Mouse (Mus musculus): ENCODE results near the gene Slc51a. TPM values are rescaled to one million over a fixed set of nuclear protein-coding genes. Genes with fewer than 3 reads are reported as not detected.

Gene Slc51a
- polyA plus RNA-seq, 1 experiment from 2014 or later: 2.4 TPM

DNA sequence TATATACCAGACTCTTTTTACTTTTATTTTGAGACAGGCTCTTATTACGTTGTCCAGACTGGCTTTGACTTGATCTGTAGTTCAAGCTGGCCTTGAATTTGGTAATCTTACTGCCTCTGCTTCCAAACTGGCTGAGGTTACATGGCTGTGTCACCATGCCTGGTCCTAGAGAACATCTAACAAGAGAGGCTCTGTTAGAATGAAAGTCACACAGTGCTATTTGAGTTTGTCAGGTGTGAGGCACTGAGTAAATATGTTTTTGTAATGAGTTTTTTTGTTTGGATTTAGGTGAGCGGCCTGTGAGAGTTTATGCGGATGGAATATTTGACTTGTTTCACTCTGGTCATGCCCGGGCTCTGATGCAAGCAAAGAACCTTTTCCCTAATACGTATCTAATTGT, 26.0 kb downstream of the Slc51a start:
- Histone ChIP-seq H3K27ac (ENCODE audit: low read length) (no peak overlapping the region), H3K9me3 (replicated peaks; ENCODE audit: control insufficient read depth, low read length) (no peaks in the 10 kb centered on the region), H3K9ac (ENCODE audit: low read length) (no peak overlapping the region), H3K4me3 (ENCODE audit: low read length) (no peak overlapping the region), H3K27me3 (ENCODE audit: control insufficient read depth, insufficient read depth, low read length) (no peaks in the 10 kb centered on the region), H3K4me1 (ENCODE audit: control insufficient read depth, insufficient read depth, low read length) (peaks cover 13% of the 10 kb centered on the region), H3K4me2 (ENCODE audit: low read depth, low read length) (no peak overlapping the region), H3K36me3 (ENCODE audit: control insufficient read depth, insufficient read depth) (peaks cover 8% of the 10 kb centered on the region; the same call in 1 of the 2 replicates)
- no peak for ATAC-seq (replicated peaks; ENCODE audit: extremely low read depth, insufficient read depth, low FRiP score)
- 92% methylated on average over 5 of the region's 5 CpGs for WGBS

DNA sequence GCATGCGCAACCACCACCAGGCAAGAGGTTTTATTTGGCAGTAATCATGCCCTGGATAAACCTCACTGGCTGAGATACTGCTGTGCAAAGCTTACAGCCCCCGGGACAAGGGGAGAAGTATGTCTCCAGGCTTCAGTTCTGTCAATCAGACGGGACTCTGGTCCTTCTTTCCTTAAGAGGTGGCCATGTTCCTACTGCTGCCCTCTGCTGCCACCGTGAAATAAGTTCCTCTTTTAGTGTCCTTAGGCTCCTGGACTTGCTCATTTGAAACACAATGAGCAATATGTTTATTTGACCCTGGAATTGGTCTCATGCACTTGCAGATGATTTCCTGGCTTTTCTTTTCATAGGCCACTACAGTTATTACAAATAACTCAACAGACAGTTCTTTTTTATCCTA, 27.2 kb downstream of the Slc51a start:
- 54% methylated on average over 4 of the region's 4 CpGs for WGBS
- Histone ChIP-seq H3K27me3 (ENCODE audit: control insufficient read depth, insufficient read depth, low read length) (no peaks in the 10 kb centered on the region), H3K9ac (ENCODE audit: low read length) (no peak overlapping the region), H3K4me3 (ENCODE audit: low read length) (no peak overlapping the region), H3K27ac (ENCODE audit: low read length) (no peak overlapping the region), H3K4me1 (ENCODE audit: control insufficient read depth, insufficient read depth, low read length) (peaks cover 13% of the 10 kb centered on the region), H3K36me3 (ENCODE audit: control insufficient read depth, insufficient read depth) (peaks cover 13% of the 10 kb centered on the region; the same call in 1 of the 2 replicates), H3K4me2 (ENCODE audit: low read depth, low read length) (no peak overlapping the region), H3K9me3 (replicated peaks; ENCODE audit: control insufficient read depth, low read length) (no peaks in the 10 kb centered on the region)
- no peak for ATAC-seq (replicated peaks; ENCODE audit: extremely low read depth, insufficient read depth, low FRiP score)

- Histone ChIP-seq H3K9me3 (replicated peaks; ENCODE audit: control insufficient read depth, low read length) (no peaks in the 10 kb centered on the region), H3K27me3 (ENCODE audit: control insufficient read depth, insufficient read depth, low read length) (no peaks in the 10 kb centered on the region), H3K9ac (ENCODE audit: low read length) (no peak overlapping the region), H3K4me3 (ENCODE audit: low read length) (no peak overlapping the region), H3K4me1 (ENCODE audit: control insufficient read depth, insufficient read depth, low read length) (peaks cover 7% of the 10 kb centered on the region; the same call in 1 of the 2 replicates), H3K27ac (ENCODE audit: low read length) (peak overlapping the region; percentile 20; the same call in 1 of the 2 replicates), H3K36me3 (ENCODE audit: control insufficient read depth, insufficient read depth) (peaks cover 11% of the 10 kb centered on the region), H3K4me2 (ENCODE audit: low read depth, low read length) (no peak overlapping the region)
- WGBS: 54% methylated on average over 10 of the region's 10 CpGs
- peak; percentile 80 for ATAC-seq (replicated peaks; ENCODE audit: extremely low read depth, insufficient read depth, low FRiP score)
These were observed 29.9 kb downstream of the Slc51a start for GRCm38 (mm10) chr16:32457589-32458386.

GRCm38 (mm10) chr16:32456761-32457160, 30.9 kb downstream of the Slc51a start:
- Histone ChIP-seq H3K4me3 (ENCODE audit: low read length) (no peak overlapping the region), H3K4me2 (ENCODE audit: low read depth, low read length) (no peak overlapping the region), H3K36me3 (ENCODE audit: control insufficient read depth, insufficient read depth) (peaks cover 9% of the 10 kb centered on the region), H3K27me3 (ENCODE audit: control insufficient read depth, insufficient read depth, low read length) (no peaks in the 10 kb centered on the region), H3K9me3 (replicated peaks; ENCODE audit: control insufficient read depth, low read length) (no peaks in the 10 kb centered on the region), H3K27ac (ENCODE audit: low read length) (no peak overlapping the region), H3K9ac (ENCODE audit: low read length) (no peak overlapping the region), H3K4me1 (ENCODE audit: control insufficient read depth, insufficient read depth, low read length) (peaks cover 5% of the 10 kb centered on the region; the same call in 1 of the 2 replicates)
- no peak for ATAC-seq (replicated peaks; ENCODE audit: extremely low read depth, insufficient read depth, low FRiP score)
- WGBS: 100% methylated on average over 1 of the region's 1 CpGs

- H3K36me3 ChIP-seq (ENCODE audit: control insufficient read depth, insufficient read depth): peaks cover 9% of the 10 kb centered on the region
- H3K4me3 ChIP-seq (ENCODE audit: low read length): no peak overlapping the region
- H3K9me3 ChIP-seq (replicated peaks; ENCODE audit: control insufficient read depth, low read length): no peaks in the 10 kb centered on the region
- peaks cover 5% of the 10 kb centered on the region; the same call in 1 of the 2 replicates for H3K4me1 ChIP-seq (ENCODE audit: control insufficient read depth, insufficient read depth, low read length)
- no peak overlapping the region for H3K27ac ChIP-seq (ENCODE audit: low read length)
- H3K4me2 ChIP-seq (ENCODE audit: low read depth, low read length): no peak overlapping the region
- H3K9ac ChIP-seq (ENCODE audit: low read length): no peak overlapping the region
- ATAC-seq (replicated peaks; ENCODE audit: extremely low read depth, insufficient read depth, low FRiP score): no peak
- no peaks in the 10 kb centered on the region for H3K27me3 ChIP-seq (ENCODE audit: control insufficient read depth, insufficient read depth, low read length)
These were observed 31.6 kb downstream of the Slc51a start for GRCm38 (mm10) chr16:32456086-32456485.

GRCm38 (mm10) chr16:32454646-32455045, 33.0 kb downstream of the Slc51a start:
- H3K4me1 ChIP-seq (ENCODE audit: control insufficient read depth, insufficient read depth, low read length): peaks cover 5% of the 10 kb centered on the region; the same call in 1 of the 2 replicates
- H3K9ac ChIP-seq (ENCODE audit: low read length): no peak overlapping the region
- no peaks in the 10 kb centered on the region for H3K9me3 ChIP-seq (replicated peaks; ENCODE audit: control insufficient read depth, low read length)
- no peak overlapping the region for H3K4me2 ChIP-seq (ENCODE audit: low read depth, low read length)
- no peak for ATAC-seq (replicated peaks; ENCODE audit: extremely low read depth, insufficient read depth, low FRiP score)
- WGBS: 91% methylated on average over 5 of the region's 5 CpGs
- no peak overlapping the region for H3K27ac ChIP-seq (ENCODE audit: low read length)
- no peak overlapping the region for H3K4me3 ChIP-seq (ENCODE audit: low read length)
- no peaks in the 10 kb centered on the region for H3K27me3 ChIP-seq (ENCODE audit: control insufficient read depth, insufficient read depth, low read length)
- peaks cover 9% of the 10 kb centered on the region for H3K36me3 ChIP-seq (ENCODE audit: control insufficient read depth, insufficient read depth)

DNA sequence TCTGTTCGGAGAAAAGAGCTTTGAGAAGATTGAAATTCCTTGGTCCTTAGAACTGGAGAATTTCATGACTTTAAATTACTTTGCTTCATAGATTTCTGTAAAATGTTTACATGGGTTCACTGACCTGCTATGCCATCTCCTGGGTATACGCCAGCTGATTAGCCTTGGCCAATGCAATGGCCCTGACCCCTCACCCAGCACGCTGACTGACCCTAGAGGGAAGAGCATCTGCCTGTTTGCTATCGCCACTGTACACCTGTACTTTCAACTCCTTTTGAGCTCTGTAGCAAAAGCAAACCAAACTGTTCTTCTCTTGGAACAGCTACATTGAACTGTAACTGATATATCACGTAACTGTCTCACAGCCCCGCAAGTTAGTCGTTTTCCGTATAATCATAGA, 34.6 kb downstream of the Slc51a start:
- Histone ChIP-seq H3K36me3 (ENCODE audit: control insufficient read depth, insufficient read depth) (peaks cover 9% of the 10 kb centered on the region), H3K4me1 (ENCODE audit: control insufficient read depth, insufficient read depth, low read length) (peaks cover 5% of the 10 kb centered on the region; the same call in 1 of the 2 replicates), H3K9me3 (replicated peaks; ENCODE audit: control insufficient read depth, low read length) (no peaks in the 10 kb centered on the region), H3K27me3 (ENCODE audit: control insufficient read depth, insufficient read depth, low read length) (no peaks in the 10 kb centered on the region), H3K9ac (ENCODE audit: low read length) (no peak overlapping the region), H3K4me2 (ENCODE audit: low read depth, low read length) (no peak overlapping the region), H3K27ac (ENCODE audit: low read length) (no peak overlapping the region), H3K4me3 (ENCODE audit: low read length) (no peak overlapping the region)
- WGBS: 93% methylated on average over 8 of the region's 8 CpGs
- ATAC-seq (replicated peaks; ENCODE audit: extremely low read depth, insufficient read depth, low FRiP score): no peak

DNA sequence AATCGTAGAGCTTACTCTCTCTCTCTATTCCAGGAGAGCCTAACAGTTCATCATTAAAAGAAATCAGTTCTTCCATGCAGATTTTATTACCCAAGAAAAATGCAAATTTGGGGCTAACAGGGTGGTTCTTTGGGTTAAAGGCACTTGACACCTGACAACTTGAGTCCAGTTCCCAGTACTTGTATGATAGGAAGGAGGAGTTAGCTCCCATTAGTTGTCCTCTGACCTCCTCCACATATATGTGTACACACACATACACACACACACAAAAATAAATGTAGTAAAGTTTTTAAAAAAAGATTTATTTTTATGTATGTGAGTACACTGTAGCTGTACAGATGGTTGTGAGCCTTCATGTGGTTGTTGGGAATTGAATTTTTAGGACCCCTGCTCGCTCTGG, 37.5 kb downstream of the Slc51a start:
- Histone ChIP-seq H3K36me3 (ENCODE audit: control insufficient read depth, insufficient read depth) (peaks cover 2% of the 10 kb centered on the region; the same call in 1 of the 2 replicates), H3K4me2 (ENCODE audit: low read depth, low read length) (no peak overlapping the region), H3K4me3 (ENCODE audit: low read length) (no peak overlapping the region), H3K9me3 (replicated peaks; ENCODE audit: control insufficient read depth, low read length) (no peaks in the 10 kb centered on the region), H3K9ac (ENCODE audit: low read length) (no peak overlapping the region), H3K27ac (ENCODE audit: low read length) (no peak overlapping the region), H3K4me1 (ENCODE audit: control insufficient read depth, insufficient read depth, low read length) (peaks cover 7% of the 10 kb centered on the region; the same call in 1 of the 2 replicates), H3K27me3 (ENCODE audit: control insufficient read depth, insufficient read depth, low read length) (no peaks in the 10 kb centered on the region)
- WGBS: 91% methylated on average over 2 of the region's 2 CpGs
- no peak for ATAC-seq (replicated peaks; ENCODE audit: extremely low read depth, insufficient read depth, low FRiP score)

GRCm38 (mm10) chr16:32449665-32450064, 38.0 kb downstream of the Slc51a start:
- Histone ChIP-seq H3K9ac (ENCODE audit: low read length) (no peak overlapping the region), H3K4me2 (ENCODE audit: low read depth, low read length) (no peak overlapping the region), H3K4me3 (ENCODE audit: low read length) (no peak overlapping the region), H3K9me3 (replicated peaks; ENCODE audit: control insufficient read depth, low read length) (no peaks in the 10 kb centered on the region), H3K4me1 (ENCODE audit: control insufficient read depth, insufficient read depth, low read length) (peaks cover 7% of the 10 kb centered on the region; the same call in 1 of the 2 replicates), H3K27ac (ENCODE audit: low read length) (no peak overlapping the region), H3K27me3 (ENCODE audit: control insufficient read depth, insufficient read depth, low read length) (no peaks in the 10 kb centered on the region), H3K36me3 (ENCODE audit: control insufficient read depth, insufficient read depth) (peaks cover 2% of the 10 kb centered on the region; the same call in 1 of the 2 replicates)
- 70% methylated on average over 3 of the region's 3 CpGs for WGBS
- ATAC-seq (replicated peaks; ENCODE audit: extremely low read depth, insufficient read depth, low FRiP score): no peak

All from heart, embryonic 16.5 days (tissue).